Mouse (Mus musculus) kidney, postnatal 25 days (tissue): ENCODE measurements around the gene Tcp10c.
"Not testable (repeated sequence)": the region's sequence is repeated elsewhere in the genome, so short reads cannot be mapped to it uniquely, and the experiment has no call there.

Experiments
- DNase-seq, 2 experiments: peaks; one replicate each; pipeline ENCODE4 v3.0.0; 2021; ENCODE audit warnings: mixed read lengths in 2 of 2

Gene Tcp10c

DNA sequence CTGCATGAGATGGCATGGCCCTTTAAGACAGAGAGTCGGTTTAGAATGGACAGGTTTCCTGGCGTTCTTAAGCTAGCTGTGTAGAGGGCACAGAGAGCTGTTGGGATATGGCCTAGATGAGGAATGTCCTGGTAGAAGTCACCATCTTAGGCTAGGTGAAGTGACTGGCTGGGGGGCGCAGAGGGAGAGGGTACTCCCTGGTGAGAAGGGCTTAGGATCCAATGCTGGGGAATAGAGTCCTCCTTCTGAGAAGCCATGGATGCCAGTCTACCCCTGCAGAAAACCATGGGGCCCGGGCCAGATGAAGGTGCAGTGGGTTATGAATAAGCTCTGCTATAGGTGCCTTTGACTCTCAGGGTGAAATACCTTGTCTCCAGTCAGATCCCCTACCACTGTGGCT is at the start of gene Tcp10c:
Gene Tcp10c, plus strand, starts transcription at position 52 of the 400 bp plus-strand sequence.
- not testable (repeated sequence) for DNase-seq

DNA sequence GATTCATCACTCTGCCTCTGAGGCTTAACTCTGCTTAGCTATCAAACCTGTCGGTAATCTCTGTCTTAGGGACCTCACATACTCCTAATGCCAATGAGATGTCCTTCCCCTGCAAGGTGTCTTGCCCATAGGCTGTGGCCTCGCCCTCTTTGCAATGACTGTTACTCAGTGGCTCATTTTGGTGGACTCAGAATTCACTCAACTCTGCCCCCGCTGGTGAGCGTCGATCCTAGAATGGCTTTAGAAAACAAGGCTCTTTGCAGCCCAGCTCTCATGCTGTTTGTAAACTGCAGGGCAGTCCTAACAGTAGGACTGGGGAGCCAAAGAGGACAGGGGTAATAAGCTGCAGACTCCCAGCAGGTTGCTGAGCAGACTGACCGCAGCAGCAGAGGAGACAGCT is 46.5 kb upstream of the Tcp10c start:
- DNase-seq: peak in 1 of 2 experiments; percentile 57

DNA sequence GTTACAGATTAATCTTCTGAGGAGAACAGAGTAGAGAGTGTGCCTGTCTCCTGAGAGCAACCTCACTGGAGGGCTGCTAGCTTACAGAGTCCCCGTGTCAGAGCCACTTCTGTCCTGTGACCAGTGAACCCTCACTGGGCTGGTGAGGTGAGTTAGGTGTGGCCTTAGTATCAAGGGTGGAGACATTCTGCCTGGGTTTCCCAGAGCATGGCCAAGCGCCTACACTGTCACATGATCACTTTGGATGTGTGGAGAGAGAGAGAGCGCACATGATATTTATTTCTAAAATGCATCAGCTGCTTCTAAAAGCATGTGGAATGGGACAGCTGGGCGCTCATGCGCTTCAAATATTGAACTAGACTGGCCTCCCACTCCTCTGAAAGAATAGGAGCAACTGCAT is 46.0 kb upstream of the Tcp10c start:
- DNase-seq: peak; percentile 21 to 62

DNA sequence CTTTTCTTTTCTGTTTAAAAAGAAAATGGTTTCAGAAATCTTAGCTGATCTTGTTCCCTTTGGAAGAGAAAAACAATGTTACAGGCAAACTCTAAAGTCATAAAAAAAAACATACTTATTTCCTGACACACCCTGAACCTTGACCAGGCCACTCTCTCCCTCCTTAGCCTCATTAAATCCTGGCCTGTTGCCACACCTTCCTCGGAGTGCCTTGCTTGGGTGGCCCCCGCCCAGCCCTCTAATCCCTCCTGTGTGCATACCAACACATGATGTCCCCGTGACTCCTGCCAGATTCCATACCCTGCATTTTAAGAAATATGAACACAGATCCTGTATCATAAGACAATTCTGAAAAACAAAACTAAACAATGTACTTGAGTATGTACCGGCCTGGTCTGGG is 45.6 kb upstream of the Tcp10c start:
- peak; percentile 71 to 78 for DNase-seq

DNA sequence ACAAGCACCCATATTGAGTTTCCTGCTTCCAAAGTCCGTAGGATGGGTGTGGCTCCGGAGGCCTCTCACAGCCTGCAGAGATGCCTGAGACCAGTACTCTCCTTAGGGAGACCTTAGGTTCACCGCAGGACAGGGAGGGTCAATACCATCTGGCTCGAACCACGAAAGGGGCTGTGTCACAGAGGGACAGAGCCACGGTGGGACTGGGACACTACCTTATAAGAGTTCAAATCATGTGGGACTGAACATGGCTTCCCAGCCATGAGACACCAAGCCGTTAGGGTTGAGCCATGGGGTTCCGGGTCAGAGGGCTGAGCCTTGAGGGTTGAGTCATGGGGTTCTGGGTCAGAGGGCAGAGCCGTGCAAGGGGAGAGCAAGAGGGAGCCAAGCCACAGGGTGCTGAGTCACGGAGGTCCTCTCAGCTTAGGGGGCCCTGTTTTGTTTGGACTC is 45.2 kb upstream of the Tcp10c start:
- DNase-seq: peak; percentile 23 to 65

DNA sequence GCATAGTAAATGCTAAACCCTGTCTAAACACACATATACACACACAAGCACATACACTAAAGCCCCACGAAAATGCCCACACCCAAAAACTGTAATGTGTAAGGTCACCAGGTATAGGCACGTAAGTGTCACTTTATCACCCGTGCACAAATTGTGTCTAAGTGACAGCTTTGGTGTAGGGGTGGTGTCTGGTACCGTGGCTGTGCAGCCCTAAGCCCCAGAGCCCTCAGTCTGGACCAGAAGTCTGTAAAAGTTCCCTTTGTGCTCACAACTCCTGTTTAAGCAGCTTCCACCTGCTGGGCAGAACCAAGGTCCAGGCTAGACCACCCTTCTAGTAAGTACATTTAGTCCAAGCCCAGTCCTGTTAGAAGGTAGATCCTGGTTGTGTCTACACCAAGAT is 24.4 kb upstream of the Tcp10c start:
- not testable (repeated sequence) for DNase-seq

DNA sequence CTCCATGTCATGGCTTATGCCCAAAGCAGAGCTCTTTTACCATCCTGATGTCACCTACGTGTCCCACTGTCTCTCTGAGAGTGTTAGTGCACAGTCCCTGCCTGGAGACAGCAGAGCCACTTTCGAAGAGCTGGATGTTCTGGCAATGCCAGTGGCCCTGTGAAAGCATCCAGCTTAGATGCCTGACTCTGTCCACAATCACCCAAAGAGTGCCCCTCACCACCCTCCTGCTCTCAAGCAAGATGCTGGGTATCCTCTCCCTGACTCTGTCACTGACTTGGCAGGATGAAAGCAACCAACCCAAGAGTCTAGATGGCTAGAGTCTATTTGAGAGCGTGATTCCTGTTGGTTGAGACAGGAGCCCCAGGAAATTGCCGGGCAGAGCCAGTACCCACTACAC is 23.2 kb upstream of the Tcp10c start:
- DNase-seq: not testable (repeated sequence)

DNA sequence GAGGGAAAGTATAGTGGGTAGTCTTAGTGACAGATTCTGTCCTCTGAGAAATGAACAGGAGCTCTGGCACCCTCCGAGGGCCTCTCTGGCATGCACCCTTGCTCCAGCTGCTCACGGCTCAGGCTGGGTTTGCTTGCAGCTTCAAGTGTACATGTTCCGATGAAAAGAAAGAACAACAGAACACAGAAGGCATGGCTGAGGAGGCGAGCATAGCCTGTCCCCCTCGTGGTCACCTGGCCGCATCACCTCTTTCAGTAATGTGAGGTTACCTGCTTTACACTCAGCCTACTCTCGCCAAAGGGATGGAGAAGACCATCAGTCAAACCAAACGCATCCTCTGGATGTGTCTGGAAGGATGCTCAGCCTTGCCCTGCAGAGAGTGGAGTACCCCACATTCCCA is 21.9 kb upstream of the Tcp10c start:
- not testable (repeated sequence) for DNase-seq

DNA sequence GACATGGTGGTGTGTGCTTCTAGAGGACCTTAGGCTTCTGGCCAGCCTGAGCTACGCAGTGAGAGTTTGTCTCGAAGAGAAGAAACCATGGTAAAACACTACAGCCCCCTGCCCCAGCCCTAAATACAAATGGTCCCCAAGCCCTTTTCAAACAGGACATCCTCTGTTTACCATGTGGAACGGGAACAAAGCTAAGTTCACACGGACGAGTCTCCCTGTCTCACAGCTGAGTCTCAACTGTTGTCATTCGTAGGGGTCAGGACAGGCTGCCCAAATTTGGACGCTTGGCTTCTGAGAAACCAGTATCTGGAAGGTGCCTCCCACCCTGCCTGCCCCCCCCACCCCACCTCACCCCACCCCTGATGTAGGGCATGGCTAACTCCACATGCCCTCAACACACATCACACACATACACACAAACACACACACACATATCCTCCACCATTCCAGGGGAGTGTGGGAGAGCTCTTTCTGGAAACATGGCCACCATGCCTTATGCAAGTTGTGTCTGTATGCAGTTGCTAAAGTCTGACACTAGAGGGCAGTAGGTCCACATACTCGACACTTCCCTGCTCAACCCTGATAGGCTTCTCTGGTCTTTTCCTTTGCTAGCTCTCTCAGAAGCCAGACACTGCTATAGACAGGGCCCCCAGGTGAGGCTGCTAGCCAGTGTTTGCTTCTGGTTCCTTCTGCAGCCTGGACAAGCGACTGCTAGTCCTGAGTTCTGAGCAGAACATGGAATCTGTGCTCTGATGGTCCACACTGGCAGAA is 17.2 kb upstream of the Tcp10c start:
- DNase-seq: peak in 1 of 2 experiments; percentile 43

DNA sequence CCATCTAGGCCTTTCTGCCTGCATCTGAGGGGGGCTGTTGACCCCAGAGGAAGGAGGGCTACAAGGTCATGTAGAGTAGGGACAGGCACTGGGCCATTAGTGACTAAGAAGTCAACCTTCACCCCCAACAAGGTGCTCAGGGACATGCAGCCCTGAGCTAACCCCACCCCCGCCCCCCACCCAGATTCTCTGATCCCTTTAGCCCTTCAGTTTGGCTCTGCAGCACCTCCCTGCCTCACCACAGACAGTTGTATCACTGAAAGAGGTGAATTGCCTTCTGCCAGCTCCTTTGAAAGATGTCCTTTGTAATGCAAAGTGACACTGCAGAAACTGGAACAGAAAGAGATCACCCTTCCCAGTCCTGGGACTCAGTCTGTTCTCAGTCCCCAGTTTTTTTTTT is 16.4 kb upstream of the Tcp10c start:
- DNase-seq: not testable (repeated sequence)

DNA sequence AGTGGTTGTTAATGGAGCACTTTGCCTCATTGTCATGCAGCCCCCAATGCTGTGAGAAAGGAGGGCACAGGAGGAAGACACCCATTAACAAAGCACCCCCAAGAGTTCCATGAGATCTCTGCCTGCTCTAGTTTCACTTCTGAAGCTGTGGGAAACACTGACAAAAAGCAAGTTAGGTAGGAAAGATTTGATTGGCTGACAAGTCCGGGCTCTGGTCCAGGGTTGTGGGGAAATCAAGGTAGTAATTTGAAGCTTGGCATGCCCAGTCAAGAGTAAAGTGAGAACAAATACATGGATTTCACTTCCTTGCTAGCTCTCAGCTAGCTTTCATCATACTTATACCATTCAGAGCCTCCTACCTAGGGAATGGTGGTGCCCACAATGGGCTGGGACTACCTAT is 14.3 kb upstream of the Tcp10c start:
- DNase-seq: not testable (repeated sequence)

DNA sequence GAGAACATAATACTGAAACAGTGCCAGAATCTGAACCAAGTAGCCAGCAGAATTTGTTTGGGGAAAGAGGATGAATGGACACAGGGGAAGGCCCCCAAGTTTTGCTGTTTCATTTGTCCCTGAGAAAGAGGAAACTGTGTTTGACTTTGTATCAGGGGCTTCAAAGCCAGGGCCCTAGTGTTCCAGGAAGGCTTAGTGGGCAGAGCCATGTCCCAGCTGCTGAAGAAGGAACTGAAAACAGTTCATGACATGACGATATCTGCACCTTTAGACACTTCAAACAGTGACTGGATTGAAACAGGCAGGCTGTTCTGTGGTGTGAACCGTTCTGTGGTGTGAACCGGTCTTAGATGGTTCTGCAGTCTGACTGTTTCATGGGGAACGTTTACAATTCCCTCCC is 8.4 kb upstream of the Tcp10c start:
- DNase-seq: not testable (repeated sequence)

DNA sequence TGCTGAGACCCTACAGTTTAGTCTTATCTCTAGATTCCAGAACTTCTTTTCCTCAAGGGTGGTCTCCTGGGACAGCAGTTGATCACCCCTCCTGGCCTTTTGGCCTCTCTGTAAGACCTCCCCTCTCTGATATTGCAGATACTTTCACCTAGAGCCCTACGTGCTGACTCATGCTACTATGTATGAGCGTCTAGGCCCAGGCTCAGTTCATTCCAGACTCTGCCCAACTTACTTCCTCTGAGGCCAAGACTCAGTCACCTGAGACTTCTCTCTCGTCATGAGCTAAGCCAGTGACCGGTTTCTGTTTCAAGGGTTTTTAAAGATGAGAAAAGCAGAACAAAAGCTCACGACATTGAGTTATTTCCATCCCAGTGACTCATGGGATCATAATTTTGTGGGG is 4.8 kb upstream of the Tcp10c start:
- not testable (repeated sequence) for DNase-seq

DNA sequence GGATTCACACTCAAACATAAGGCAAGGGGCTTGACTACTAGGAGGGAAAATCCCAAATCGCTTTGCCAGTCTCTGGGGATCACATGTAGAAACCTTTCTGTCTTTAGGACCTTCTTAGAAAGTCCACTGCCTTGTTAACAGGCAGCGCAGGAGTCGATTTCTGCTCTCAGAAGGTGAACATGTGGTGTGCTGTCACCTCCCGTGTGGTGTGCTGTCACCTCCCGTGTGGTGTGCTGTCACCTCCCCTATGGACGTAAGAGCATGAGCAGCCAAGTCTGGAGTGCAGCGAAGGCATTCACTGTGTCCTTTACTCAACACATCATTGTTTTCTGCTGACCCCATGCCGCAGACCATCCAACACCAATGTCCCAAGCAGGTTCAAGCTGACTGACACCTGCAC is 1.1 kb upstream of the Tcp10c start:
- DNase-seq: not testable (repeated sequence)

DNA sequence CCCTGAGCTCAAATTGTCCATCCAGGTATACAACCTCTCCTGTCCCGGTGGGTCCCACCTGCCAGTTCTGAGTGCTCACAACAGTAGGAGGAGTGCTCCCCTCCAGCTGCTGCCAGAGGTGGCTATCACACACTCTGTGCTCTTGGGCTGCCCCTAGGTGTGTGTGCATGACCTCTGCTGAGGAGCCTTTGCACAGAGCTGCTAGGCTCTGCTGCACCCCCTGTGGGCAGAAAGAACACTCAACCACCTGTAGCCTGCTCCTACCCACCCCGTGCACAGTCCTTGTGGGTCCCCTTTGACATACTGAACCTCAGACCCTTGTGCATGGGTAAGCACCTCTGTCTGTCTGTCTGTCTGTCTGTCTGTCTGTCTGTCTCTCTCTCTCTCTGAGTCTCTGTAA is 8.1 kb downstream of the Tcp10c start:
- not testable (repeated sequence) for DNase-seq

DNA sequence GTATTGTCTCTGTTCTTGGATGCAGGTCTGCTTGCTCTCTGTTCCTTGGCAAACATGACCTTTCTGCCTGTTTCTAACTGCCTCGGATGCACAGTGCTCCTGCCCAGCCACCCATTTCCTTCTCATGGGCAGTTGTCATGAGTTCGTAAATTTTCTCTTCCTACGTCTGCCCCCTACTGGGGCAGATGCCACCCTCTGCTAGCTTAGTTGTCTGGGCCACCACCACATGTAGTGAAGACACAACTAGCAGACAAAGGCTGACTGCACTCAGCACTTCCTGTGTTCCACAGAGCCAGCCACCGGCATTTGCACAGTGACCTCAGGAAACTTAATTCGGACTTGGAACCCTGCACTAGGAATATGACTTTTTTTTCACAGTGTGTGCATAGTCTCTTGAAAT is 9.4 kb downstream of the Tcp10c start:
- DNase-seq: not testable (repeated sequence)

DNA sequence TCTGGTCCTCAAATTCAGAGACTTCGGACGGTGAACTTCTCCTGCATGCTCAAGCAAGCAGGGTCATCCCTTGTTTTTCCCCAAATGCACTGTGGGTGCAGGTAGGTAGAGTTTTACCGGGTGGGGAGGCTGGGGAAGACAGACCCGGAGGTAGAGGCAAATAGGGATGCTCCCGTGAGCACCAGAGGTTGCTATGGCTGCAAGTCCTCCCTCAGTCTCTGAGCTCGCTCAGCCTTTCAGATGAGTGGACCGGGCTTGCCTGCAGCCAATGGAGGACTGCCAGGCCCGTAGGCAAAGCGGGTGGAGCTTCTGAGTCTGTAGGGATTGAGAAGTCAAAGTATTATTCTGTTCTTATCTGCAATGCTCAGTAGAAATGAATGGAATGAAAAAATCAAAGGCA is 9.8 kb downstream of the Tcp10c start:
- not testable (repeated sequence) for DNase-seq

DNA sequence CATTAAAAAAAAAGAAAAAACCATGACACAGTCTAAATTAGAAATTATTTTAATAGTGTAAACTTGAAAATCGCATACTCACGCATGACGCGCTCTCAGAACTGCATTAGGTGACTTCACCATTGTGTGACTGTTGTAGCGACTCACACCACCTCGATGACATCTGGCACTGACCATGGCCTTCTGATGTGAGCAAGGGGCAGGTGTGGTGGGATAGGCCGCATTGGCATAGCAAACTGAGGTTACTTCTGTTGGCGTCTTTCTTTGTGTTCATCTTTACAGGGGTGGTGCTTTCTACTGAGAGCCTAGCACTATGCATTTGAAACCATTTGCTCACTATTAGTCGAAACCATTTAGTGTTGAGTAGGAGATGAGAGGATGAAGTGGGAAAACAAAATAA is 12.8 kb downstream of the Tcp10c start:
- DNase-seq: not testable (repeated sequence)

DNA sequence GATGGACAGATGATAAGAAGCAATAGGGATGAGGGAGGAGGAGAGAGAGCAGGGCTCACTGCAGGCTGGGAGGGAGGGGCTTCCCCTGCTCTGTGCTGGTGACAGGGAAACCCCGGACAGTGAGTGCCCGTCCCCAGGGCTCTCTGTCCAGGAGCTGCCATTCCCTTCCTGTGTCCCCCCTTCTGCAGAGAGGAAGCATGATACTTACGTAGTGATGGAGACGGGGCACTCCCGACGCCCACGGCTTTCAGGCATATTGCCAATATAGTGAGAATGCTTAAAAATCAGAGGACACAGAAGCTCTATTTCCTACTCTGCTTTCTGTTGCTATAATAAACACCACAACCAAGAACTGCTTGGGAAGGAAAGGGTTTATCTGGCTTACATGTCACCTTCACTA is 14.3 kb downstream of the Tcp10c start:
- not testable (repeated sequence) for DNase-seq

DNA sequence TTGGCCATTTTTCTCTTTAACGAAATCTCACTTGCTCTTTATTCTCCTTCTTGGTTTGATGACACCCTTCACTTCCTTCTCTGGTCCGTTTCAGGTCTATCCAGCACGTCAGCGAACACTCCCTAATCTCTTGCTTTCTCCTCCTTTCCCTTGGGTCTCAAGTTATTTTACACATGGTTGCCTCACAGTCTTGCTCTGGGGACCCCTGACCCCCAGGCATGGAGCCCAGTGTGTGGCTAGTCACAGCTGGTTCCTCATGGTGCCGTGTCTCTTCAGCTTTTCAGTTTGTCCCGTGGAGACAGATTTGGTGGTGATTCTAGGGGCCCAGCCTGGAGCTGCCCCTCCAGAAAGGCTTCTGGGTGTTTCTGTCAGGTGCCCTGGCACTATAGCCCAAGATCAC is 16.4 kb downstream of the Tcp10c start:
- not testable (repeated sequence) for DNase-seq

DNA sequence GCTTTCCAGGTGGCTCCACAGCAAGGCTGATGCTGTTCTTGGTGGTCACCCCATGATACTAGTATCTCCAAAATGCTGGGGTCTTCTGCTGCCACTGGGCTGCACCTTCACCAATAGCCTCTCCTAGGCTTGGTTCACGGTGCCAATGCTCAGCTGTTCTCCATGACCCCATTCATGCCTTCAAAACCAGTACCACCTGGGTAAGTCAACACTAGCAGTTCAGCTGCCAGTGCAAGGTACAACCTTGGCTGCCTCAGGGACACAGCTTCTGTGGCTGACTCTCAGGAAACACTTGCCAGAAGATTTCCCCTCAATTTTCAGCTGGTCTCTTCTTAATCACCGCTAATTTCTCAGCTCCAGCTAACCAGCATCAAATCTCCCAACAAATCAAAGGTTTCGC is 24.0 kb downstream of the Tcp10c start:
- DNase-seq: not testable (repeated sequence)

DNA sequence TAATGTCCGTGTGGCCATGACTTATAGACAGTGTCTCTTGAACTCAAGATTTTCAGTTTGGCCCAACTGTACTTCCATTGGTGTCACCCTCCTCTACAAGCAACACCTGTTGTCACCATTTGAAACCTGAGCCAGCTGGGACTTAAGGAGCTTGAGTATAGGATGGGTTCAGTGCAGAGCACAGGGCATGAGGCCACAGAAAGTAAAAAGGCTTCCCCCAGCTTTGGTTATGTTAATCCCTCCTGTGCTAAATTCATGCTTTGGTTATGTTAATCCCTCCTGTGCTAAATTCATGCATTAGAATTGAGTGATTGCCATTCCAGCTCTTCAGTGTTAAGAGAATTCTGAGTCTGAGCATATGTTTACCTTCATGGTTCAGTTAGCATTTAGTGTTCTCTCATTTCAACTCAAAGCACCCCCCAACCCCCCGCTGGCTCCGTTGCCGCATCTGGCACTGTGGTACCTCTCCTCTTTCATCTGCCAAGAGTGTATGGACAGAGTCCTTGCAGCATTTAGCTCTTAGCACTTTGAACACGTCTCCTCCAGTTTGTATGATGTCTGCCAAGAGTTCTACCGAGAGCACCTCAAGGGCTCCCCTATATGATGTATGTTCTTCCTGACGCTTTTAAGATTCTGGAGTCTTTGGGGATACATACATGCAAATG is 25.7 kb downstream of the Tcp10c start:
- not testable (repeated sequence) for DNase-seq

DNA sequence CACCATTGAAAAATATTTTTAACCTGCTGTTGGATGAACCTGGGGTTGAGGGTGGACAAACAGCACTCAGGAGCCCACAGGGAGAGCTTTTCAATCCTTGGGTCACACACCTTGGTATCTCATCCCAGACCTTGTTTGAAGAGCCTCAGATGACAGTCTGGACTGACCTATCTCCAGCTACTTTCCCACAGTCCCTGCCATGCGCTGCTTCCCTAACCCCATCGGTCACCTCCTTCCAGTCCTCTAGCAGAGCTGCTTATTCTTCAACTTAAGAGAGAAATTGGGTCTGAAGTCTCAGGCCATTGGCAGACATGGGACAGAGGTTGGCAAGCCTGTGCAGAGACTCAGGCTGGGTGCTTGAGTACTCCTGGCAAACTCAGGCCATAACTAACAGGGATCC is 26.9 kb downstream of the Tcp10c start:
- not testable (repeated sequence) for DNase-seq

DNA sequence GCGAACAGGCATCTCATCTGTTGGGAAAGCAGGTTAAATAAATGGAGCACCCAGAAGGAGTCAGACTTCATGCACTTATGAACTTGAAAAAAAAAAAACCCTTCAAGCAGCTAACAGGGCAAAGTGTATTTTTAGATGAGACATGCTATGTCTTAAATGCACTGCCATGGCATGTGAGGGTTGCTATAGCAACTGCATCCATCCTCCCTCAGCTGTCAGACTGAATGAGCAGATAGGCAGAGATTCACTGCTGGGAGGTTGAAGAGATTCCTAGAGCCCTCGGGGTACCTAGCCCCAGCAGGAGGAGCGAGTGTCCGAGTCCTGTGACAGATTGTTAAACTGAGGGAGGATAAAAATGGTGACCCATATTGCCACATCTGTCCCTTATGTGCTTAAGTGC is 36.6 kb downstream of the Tcp10c start:
- DNase-seq: not testable (repeated sequence)
